Mouse (Mus musculus): ENCODE measurements around the gene Plcb3.

The Plcb3 gene

GRCm38 (mm10) chr19:6975537-6976521 is at the start of gene Plcb3:
Plcb3 (minus strand) TSS chr19:6976470.
- peak; percentile 60 to 79 for DNase-seq (ENCODE audit: low spot score in 2 of 2)

GRCm38 (mm10) chr19:7020224-7020641 is 44.0 kb upstream of the Plcb3 start:
- DNase-seq (ENCODE audit: low spot score in 2 of 2) = peak in 1 of 2 experiments; percentile 54

GRCm38 (mm10) chr19:7019191-7019590 is 42.9 kb upstream of the Plcb3 start, which contains the start of gene Fermt3:
Fermt3 (minus strand) TSS chr19:7019469.
- no peak for DNase-seq (ENCODE audit: low spot score in 2 of 2)

- no peak for DNase-seq (ENCODE audit: low spot score in 2 of 2)
Measured at GRCm38 (mm10) chr19:7018546-7018945, 42.3 kb upstream of the Plcb3 start.

- DNase-seq (ENCODE audit: low spot score in 2 of 2) = no peak
Measured at GRCm38 (mm10) chr19:7017541-7018457, 41.5 kb upstream of the Plcb3 start.

- no peak for DNase-seq (ENCODE audit: low spot score in 2 of 2)
Measured at GRCm38 (mm10) chr19:7014481-7015135, 38.3 kb upstream of the Plcb3 start.

- DNase-seq (ENCODE audit: low spot score in 2 of 2) = peak; percentile 50 to 77
Measured at GRCm38 (mm10) chr19:7013984-7014383, 37.7 kb upstream of the Plcb3 start.

- no peak for DNase-seq (ENCODE audit: low spot score in 2 of 2)
Measured at GRCm38 (mm10) chr19:7012426-7012825, 36.2 kb upstream of the Plcb3 start.

- no peak for DNase-seq (ENCODE audit: low spot score in 2 of 2)
Measured at GRCm38 (mm10) chr19:7006892-7007593, 30.8 kb upstream of the Plcb3 start.

GRCm38 (mm10) chr19:6999360-7000063 is 23.2 kb upstream of the Plcb3 start:
- DNase-seq (ENCODE audit: low spot score in 2 of 2) = no peak

GRCm38 (mm10) chr19:6997721-6998290 is 21.5 kb upstream of the Plcb3 start:
- no peak for DNase-seq (ENCODE audit: low spot score in 2 of 2)

- DNase-seq (ENCODE audit: low spot score in 2 of 2) = peak; percentile 78 to 90
Measured at GRCm38 (mm10) chr19:6996006-6996405, 19.7 kb upstream of the Plcb3 start, which contains the start of the genes Nudt22 and Trpt1. Nudt22 (minus strand) TSS chr19:6996117. Trpt1 (plus strand) TSS chr19:6996131.

GRCm38 (mm10) chr19:6995255-6995991 is 19.2 kb upstream of the Plcb3 start:
- no peak for DNase-seq (ENCODE audit: low spot score in 2 of 2)

GRCm38 (mm10) chr19:6994489-6994888 is 18.2 kb upstream of the Plcb3 start:
- DNase-seq (ENCODE audit: low spot score in 2 of 2) = no peak

GRCm38 (mm10) chr19:6994002-6994401 is 17.7 kb upstream of the Plcb3 start:
- DNase-seq (ENCODE audit: low spot score in 2 of 2) = no peak

- DNase-seq (ENCODE audit: low spot score in 2 of 2) = no peak
Measured at GRCm38 (mm10) chr19:6993011-6993770, 16.9 kb upstream of the Plcb3 start.

- peak; percentile 88 to 97 for DNase-seq (ENCODE audit: low spot score in 2 of 2)
Measured at GRCm38 (mm10) chr19:6992011-6992858, 16.0 kb upstream of the Plcb3 start, which contains the start of gene Dnajc4. Dnajc4 (minus strand) TSS chr19:6992572.

Measured in urinary bladder, postnatal 36 days (tissue).